Mouse (Mus musculus) adrenal gland, adult (tissue): ENCODE measurements at regions not wholly inside any gene's neighbourhood (a gene's known extent, or its start where the extent isn't known, plus 50 kb on each side); places are given as distances from the start of the nearest gene placed in this dataset.
A peak's percentile ranks its signal among the peaks of the same experiment; 100 is the strongest.

Experiments
- DNase-seq, 2 experiments: peaks; one replicate each; pipeline ENCODE4 v3.0.0; 2022 to 2023; ENCODE audit warnings: low spot score in 1 of 2; ENCODE audit not compliant: inconsistent age in 2 of 2

GRCm38 (mm10) chr8:88972993-88973690, 70.8 kb downstream of the Sall1 start:
- no peak for DNase-seq

- no peak for DNase-seq
Measured at GRCm38 (mm10) chr8:88958843-88959242, 85.1 kb downstream of the Sall1 start.

GRCm38 (mm10) chr8:88953178-88953577, 90.8 kb downstream of the Sall1 start:
- no peak for DNase-seq

- DNase-seq = no peak
Measured at GRCm38 (mm10) chr8:88951829-88952155, 92.2 kb downstream of the Sall1 start.

- no peak for DNase-seq
Measured at GRCm38 (mm10) chr8:88951145-88951828, 92.7 kb downstream of the Sall1 start.

- DNase-seq = no peak
Measured at GRCm38 (mm10) chr8:88949975-88950374, 94.0 kb downstream of the Sall1 start.

GRCm38 (mm10) chr8:88948981-88949380, 95.0 kb downstream of the Sall1 start:
- DNase-seq = no peak

GRCm38 (mm10) chr8:88948328-88948727, 95.6 kb downstream of the Sall1 start:
- DNase-seq = no peak

GRCm38 (mm10) chr8:88947384-88947783, 96.6 kb downstream of the Sall1 start:
- DNase-seq = no peak

GRCm38 (mm10) chr8:88945656-88946055, 98.3 kb downstream of the Sall1 start:
- no peak for DNase-seq

GRCm38 (mm10) chr8:88944038-88944437, 99.9 kb downstream of the Sall1 start:
- peak; percentile 16 to 54 for DNase-seq

GRCm38 (mm10) chr8:88939071-88939746, 104.8 kb downstream of the Sall1 start:
- DNase-seq = no peak

- no peak for DNase-seq
Measured at GRCm38 (mm10) chr8:88934708-88935107, 109.3 kb downstream of the Sall1 start.

- DNase-seq = no peak
Measured at GRCm38 (mm10) chr8:88931050-88931449, 112.9 kb downstream of the Sall1 start.

- no peak for DNase-seq
Measured at GRCm38 (mm10) chr8:88930370-88930769, 113.6 kb downstream of the Sall1 start.

- no peak for DNase-seq
Measured at GRCm38 (mm10) chr8:88928675-88929377, 115.1 kb downstream of the Sall1 start.

GRCm38 (mm10) chr8:88922840-88923239, 121.1 kb downstream of the Sall1 start:
- peak in 1 of 2 experiments; percentile 57 for DNase-seq

GRCm38 (mm10) chr8:88921967-88922366, 122.0 kb downstream of the Sall1 start:
- no peak for DNase-seq

GRCm38 (mm10) chr8:88919282-88919681, 124.7 kb downstream of the Sall1 start:
- no peak for DNase-seq

- no peak for DNase-seq
Measured at GRCm38 (mm10) chr8:88916064-88916463, 127.9 kb downstream of the Sall1 start.

- no peak for DNase-seq
Measured at GRCm38 (mm10) chr8:88914657-88915056, 129.3 kb downstream of the Sall1 start.

- no peak for DNase-seq
Measured at GRCm38 (mm10) chr8:88914190-88914589, 129.8 kb downstream of the Sall1 start.
